In genomic region chr12:27338116-27338515, GRCm38 (mm10) we compare ENCODE assay signal across 9 mouse cellular contexts. TPM values are rescaled to one million over a fixed set of nuclear protein-coding genes. Genes with fewer than 3 reads are reported as not detected.
DNase-seq lines count a peak whose midpoint lies in the region; ATAC-seq lines count a peak whose summit lies in the region.
"Had no signal": no experiment of that assay in that cellular context is flagged by ENCODE, and none has a peak within 500 bp of the region (broad histone marks: within the 10 kb centered on the region; RNA-seq: fewer than 3 reads in every experiment).

No protein-coding gene starts in this region.

- no peaks in the 10 kb centered on the region for H3K27me3 ChIP-seq in kidney, embryonic 14.5 days (ENCODE audit: control insufficient read depth, insufficient read depth, low read length)
- no peaks in the 10 kb centered on the region for H3K27me3 ChIP-seq in hindbrain, embryonic 15.5 days
- no peaks in the 10 kb centered on the region for H3K27me3 ChIP-seq in midbrain, embryonic 15.5 days (replicated peaks)

- peak overlapping the region; percentile 81 for H3K4me2 ChIP-seq in kidney, embryonic 14.5 days (replicated peaks; ENCODE audit: low read depth, low read length)
- peak overlapping the region; percentile 68 for H3K4me2 ChIP-seq in hindbrain, embryonic 15.5 days
- peak overlapping the region; percentile 67 for H3K4me2 ChIP-seq in midbrain, embryonic 15.5 days

- no peaks in the 10 kb centered on the region for H3K9me3 ChIP-seq in kidney, embryonic 14.5 days (ENCODE audit: control insufficient read depth, low read length)
- H3K9me3 ChIP-seq in hindbrain, embryonic 15.5 days: no peaks in the 10 kb centered on the region
- no peaks in the 10 kb centered on the region for H3K9me3 ChIP-seq in midbrain, embryonic 15.5 days

- H3K4me1 ChIP-seq in kidney, embryonic 14.5 days (ENCODE audit: control insufficient read depth, insufficient read depth, low read length): 0 out of 2 replicates have a peak, but pooled peaks cover 5% of the 10 kb centered on the region
- H3K4me1 ChIP-seq in hindbrain, embryonic 15.5 days (replicated peaks): peaks cover 32% of the 10 kb centered on the region
- H3K4me1 ChIP-seq in midbrain, embryonic 15.5 days: peaks cover 31% of the 10 kb centered on the region

- no peak overlapping the region for H3K27ac ChIP-seq in kidney, embryonic 14.5 days (ENCODE audit: low read depth, low read length)
- peak overlapping the region; percentile 96 for H3K27ac ChIP-seq in hindbrain, embryonic 15.5 days (replicated peaks)
- H3K27ac ChIP-seq in midbrain, embryonic 15.5 days: peak overlapping the region; percentile 96

- ATAC-seq in kidney, embryonic 14.5 days (ENCODE audit: low FRiP score, low TSS enrichment): no peak
- no peak for ATAC-seq in hindbrain, embryonic 15.5 days (ENCODE audit: low FRiP score, low read depth)
- ATAC-seq in midbrain, embryonic 15.5 days (replicated peaks): no peak

- DNase-seq in kidney, adult 9 months: no peak
- DNase-seq in embryo, embryonic 9.5 days (ENCODE audit: extremely low spot score): peak; percentile 31
- DNase-seq in gastrocnemius, postnatal 14 days: no peak
- DNase-seq in testis, postnatal 14 days (ENCODE audit: low spot score): no peak
- no peak for DNase-seq in layer of hippocampus, adult 9-10 months (ENCODE audit: low spot score)

- H3K4me3 ChIP-seq in kidney, embryonic 14.5 days (ENCODE audit: low read length): peak overlapping the region; percentile 99
- peak overlapping the region; percentile 78 for H3K4me3 ChIP-seq in hindbrain, embryonic 15.5 days
- H3K4me3 ChIP-seq in midbrain, embryonic 15.5 days: peak overlapping the region; percentile 82

- H3K9ac ChIP-seq in kidney, embryonic 14.5 days (ENCODE audit: low read depth, low read length): peak overlapping the region; percentile 97; the same call in 1 of the 2 replicates
- H3K9ac ChIP-seq in hindbrain, embryonic 15.5 days: peak overlapping the region; percentile 78
- peak overlapping the region; percentile 99 for H3K9ac ChIP-seq in midbrain, embryonic 15.5 days

- WGBS in kidney, embryonic 14.5 days: 3% methylated on average over 12 of the region's 12 CpGs
- 3% methylated on average over 12 of the region's 12 CpGs for WGBS in hindbrain, embryonic 15.5 days
- WGBS in midbrain, embryonic 15.5 days: 4% methylated on average over 12 of the region's 12 CpGs

- intact Hi-C loops in gastrocnemius, postnatal 14 days (cut with DNase I; ENCODE audit: low total_unique reads): no loop called here

- peaks cover 7% of the 10 kb centered on the region; the same call in 1 of the 2 replicates for H3K36me3 ChIP-seq in kidney, embryonic 14.5 days (ENCODE audit: control insufficient read depth, insufficient read depth, low read length)
- H3K36me3 ChIP-seq in hindbrain, embryonic 15.5 days: no peaks in the 10 kb centered on the region
- H3K36me3 ChIP-seq in midbrain, embryonic 15.5 days (replicated peaks): no peaks in the 10 kb centered on the region
- H3K36me3 ChIP-seq: G1E had no signal

RNA-seq across cellular contexts. Expression of gene Sox11, which starts 4.3 kb away (rescaled TPM):
- 109 and 115 TPM in 2 replicates for polyA plus RNA-seq in kidney, embryonic 14.5 days (2014; fragmentation: Nextera tagmentation; extraction: Ambion mirVana)
- polyA plus RNA-seq in hindbrain, embryonic 15.5 days (2015; fragmentation: Nextera tagmentation; extraction: Ambion mirVana): 278 and 318 TPM in 2 replicates
- 467 and 470 TPM in 2 replicates for polyA plus RNA-seq in midbrain, embryonic 15.5 days (2015; fragmentation: Nextera tagmentation; extraction: Ambion mirVana)
- total RNA-seq in gastrocnemius, postnatal 14 days (2021): 1 to 10 TPM; 1.4 to 2.2 TPM
- polyA plus RNA-seq: G1E had no signal
